Mouse (Mus musculus) adrenal gland, adult 8-10 months (tissue): ENCODE data around the gene Ppie. TPM values are rescaled to one million over a fixed set of nuclear protein-coding genes. Genes with fewer than 3 reads are reported as not detected.
"Not testable (repeated sequence)": the region's sequence is repeated elsewhere in the genome, so short reads cannot be mapped to it uniquely, and the experiment has no call there.

Experiments used
- DNase-seq: peaks from one replicate; pipeline ENCODE4 v3.0.0; 2022
- total RNA-seq, 4 experiments: library from RNA; stranded (reverse); gene quantifications; 2 replicates each; pipeline ENCODE4 v1.2.4; 2022

Ppie gene
- total RNA-seq, 4 experiments from 2014 or later = 55.8 to 65.6 (median 58.6) TPM

DNA sequence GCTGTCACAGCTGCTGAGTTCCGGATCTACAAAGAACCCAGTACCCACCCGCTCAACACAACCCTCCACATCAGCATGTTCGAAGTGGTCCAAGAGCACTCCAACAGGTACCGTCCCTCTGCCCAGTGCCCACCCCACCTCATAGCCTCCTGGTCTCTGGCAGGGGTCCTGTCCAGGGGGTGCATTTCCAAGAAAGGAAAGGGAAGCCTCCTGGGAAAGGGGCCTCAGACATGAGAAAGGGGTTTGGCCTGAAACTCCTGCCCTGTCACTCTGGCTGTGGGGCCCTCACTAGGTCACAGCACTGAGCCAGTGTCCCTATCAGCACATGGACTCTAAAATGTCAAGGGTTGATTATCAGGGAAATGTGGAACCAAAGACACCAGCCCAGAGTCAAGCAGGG lies 25.1 kb downstream of the Ppie start:
- not testable (repeated sequence) for DNase-seq

DNA sequence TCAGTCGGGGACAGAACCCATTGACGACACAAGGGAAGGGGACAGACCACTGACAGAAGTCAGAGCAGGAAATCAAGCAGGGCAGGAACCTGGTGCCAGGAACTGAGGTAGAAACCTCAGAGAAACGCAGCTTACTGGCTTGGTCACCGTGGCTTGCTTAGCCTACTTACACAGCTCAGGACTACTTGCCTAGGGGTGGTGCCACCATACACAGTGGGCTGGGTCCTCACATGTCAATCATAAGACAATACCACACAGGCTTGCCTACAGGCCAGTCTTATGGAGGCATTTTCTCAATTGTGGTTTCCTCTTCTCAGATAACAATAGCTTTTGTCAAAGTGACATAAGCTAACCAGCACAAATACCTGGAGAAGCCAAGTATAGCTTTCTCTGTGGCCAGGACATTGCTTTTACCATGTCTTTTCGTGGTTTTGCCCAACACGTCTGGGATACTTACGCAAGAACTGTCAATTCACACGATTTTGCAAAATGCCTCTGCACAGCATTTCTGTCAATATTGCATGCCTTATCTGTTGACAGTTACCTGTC lies 27.5 kb downstream of the Ppie start:
- DNase-seq = no peak

DNA sequence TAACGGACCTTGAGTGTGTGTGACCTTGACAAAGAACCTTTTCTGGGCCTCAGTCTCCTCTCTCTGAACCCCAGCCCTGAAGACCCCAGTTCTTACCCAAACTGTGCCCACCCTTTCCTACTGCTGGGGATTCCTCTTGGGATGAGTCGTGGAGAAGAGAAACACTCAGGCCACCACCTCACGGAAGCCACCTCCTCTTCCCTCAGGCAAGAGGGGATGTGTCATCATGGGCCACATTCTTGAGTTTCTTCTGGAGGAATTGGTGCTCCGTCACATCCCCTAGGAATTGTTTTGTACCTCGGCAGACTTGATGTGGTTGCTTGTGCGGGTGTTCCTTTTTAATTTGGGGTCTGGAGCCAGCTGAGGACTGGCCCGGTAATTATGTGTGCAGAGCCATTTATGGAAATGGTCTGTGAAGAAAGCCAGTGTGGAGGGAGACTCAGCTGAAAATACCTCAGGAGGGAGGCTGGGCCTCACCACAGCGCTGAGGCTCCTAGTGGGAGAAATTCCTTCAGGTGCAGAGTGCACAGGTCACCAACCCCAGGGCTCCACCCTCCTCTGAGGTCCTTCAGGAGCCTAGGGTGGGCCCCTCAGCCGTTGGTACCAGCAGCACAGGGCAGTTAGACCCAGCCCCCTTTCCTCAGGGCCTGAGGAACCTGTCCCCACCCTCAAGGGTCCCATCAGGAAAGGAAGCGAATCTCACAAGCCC lies 28.3 kb downstream of the Ppie start:
- not testable (repeated sequence) for DNase-seq

DNA sequence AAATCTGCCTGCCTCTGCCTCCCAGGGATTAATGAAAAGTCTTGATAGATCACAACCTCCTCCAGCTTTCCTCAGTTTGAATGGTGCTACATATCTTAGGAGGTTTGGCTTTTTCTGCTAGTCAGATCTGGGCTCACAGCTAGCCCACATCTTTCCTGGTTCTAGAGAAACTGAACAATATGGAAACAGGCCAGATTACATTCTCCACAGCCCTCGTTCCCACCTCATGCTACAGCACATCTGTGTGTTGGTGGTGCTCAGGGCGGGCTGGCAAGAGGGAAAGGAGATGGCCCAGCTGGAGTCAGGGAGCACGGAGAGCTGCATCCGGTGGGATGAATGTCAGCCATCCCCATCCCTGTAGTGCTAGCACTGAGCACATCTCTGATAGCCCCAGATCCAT lies 29.0 kb downstream of the Ppie start:
- DNase-seq = no peak

DNA sequence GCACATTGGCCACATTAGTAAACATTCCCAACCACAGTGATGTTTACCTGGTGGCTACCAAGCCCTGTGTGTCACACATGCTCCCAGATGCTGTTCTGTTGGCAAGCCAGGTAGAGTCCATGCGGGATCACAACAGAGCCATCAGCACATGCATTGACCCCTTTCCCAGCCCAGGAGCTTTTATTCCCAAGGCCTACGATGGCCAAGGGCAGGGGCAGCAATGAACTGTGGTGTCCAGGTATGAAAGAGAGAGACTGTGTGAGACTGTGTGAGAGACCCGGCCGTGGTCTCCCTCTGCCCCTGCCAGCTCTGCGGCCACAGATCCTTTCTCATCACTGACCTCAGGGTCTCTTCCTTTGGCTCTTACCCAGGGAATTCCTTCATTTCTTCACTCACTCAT lies 31.7 kb downstream of the Ppie start:
- no peak for DNase-seq

DNA sequence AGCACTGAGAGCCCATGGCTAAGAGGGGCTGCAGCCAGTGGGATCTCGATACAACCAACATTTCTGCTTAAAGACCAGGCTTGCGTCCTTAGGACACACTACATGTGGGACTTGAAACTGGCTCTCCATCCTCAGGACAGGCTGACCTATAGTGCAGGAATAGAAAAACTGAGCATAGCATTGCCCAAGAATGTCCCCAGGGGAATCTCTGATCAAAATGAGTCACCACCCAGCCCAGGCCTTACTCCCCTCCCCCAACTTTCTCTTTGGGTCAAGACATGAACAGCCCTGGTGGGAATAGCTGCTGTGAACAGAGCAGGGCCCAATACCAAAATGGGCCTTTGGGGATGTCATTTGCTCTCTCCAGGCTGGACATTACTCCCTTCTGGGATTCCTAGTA lies 32.9 kb downstream of the Ppie start:
- DNase-seq = no peak

DNA sequence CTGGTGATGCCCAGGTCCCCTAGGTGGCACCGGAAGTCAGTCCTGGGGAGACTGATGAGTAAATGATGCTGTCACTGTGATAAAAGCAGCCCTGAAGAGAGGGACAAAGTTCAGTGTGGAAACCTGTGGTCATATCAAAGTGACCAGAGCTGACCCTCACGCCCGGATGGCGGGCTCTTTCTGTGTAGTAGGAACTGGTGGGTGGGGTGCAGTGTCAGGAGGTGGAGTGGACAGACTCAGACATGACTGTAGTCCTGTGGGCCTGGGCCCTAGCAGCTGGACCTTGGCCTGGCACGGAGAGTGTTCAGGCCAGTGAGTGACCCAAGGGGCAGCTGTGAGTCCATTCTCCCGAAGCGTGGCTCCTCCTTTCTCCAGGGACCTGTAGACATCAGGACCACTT lies 33.8 kb downstream of the Ppie start:
- DNase-seq = not testable (repeated sequence)

DNA sequence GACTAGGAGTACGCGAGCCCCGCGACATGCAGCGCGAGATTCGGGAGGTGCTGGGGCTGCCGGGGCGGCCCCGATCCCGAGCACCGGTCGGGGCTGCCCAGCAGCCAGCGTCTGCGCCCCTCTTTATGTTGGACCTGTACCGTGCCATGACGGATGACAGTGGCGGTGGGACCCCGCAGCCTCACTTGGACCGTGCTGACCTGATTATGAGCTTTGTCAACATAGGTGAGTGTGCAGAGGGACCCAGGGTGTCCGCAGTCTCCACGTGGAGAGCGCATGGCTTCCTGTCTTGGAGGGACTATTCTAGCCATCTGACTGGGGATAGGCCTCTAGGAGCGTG lies 34.3 kb downstream of the Ppie start:
- no peak for DNase-seq

DNA sequence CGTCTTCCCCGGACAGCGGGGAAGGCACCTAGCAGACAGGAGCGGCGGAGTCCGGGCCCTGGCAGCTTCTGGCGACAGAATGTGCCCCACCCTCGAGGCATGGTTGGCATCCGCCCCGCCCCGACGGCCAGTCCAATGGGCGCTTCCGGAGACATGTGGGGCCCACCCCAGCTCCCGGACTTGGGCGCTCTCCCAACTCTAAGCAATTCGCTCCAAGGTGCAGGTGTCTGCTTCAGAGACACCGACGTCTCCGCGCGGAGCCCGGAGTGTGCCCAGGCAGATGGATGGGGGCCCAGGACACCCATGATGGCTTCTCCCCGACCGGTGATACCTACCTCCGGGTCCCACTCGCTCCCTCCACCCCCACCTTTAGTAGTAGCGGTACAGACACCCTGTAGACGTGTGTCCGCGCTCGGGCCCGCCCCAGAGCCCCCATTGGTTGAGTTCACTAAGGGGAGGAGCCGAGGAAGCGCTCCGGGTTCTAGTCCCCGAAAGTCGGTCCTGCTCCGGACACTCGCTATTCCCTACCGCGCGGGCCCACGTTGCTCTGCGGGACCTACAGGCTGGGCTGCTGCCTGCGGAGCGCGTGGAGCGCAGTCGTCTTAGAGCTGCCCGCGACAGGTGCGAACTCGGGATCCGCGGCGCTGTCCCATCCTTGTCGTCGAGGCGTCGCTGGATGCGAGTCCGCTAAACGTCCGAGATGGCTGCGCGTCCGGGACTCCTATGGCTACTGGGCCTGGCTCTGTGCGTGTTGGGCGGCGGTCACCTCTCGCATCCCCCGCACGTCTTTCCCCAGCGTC lies 34.9 kb downstream of the Ppie start, which contains the start of gene Bmp8b:
Gene Bmp8b (plus strand): TSS at position 515 of the 800 bp plus-strand sequence.
- DNase-seq = no peak

DNA sequence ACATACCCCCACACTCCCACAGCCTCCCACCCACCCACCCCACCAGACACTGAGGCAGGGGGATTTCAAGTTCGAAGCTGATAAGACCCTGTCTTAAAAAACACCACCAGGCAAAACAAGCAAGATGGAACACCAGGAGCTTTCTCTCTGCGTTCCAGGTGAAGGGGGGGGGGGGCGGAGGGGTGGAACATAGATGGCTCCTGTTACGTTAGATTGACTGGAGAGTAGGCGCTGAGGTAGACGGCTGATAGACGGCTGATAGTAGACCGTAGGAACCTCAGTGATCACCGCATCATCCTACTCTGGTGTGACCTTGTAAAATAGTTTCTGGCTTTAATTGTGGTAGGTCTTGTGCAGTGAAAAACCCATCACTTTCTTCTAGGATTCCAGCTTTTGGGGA lies 45.9 kb downstream of the Ppie start:
- no peak for DNase-seq

DNA sequence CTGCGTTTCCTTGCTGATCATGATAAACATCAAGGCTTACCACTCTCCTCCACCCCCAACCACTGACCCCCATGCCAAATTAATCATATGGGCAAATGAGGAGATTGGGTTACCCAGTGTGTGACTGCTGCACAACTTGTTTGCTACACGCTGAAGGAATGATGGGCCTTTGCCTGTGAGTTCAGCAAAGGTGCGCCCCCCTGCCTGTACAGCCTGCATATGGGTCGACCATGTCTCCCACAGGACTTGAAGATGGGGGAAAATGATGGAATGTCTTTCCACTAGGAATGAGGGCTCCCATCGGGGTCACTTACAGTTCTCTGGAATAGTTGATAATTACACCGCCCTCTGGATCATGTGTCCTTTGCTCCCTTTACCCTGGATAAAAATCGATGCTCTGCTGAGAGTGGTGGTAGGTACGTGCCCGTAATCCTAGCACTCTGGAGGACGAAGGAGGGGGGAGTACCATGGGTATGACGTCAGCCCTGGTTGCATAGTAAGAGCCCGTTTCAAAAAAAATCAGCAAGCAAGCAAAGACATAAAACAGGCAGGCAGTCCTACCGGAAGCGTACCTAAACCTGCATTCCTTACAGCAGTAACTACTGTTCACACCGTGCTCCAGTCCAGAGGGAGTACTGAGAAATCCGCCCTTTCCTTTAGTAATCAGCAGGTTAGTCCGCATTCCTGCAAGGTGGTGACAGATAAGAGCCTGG lies 46.5 kb downstream of the Ppie start:
- DNase-seq = no peak

DNA sequence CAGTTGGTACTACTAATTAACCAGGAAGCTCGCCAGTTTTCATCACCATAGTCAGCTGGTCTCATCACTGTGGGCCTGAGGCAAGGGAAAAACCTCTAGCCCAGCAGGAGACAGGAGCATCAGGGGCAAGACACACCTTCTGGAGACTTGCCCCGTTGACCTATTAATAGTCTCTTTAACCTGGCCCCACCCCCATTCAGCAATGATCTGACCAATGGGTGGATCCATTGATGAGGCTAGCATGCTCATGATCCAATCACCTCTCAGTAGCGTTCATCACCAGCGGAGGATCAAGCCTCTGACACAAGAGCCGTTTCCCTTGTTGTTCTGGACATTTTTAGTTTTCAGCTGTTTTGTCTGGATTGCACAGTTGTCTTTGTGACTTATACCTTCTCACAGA lies 47.1 kb downstream of the Ppie start:
- DNase-seq = no peak

DNA sequence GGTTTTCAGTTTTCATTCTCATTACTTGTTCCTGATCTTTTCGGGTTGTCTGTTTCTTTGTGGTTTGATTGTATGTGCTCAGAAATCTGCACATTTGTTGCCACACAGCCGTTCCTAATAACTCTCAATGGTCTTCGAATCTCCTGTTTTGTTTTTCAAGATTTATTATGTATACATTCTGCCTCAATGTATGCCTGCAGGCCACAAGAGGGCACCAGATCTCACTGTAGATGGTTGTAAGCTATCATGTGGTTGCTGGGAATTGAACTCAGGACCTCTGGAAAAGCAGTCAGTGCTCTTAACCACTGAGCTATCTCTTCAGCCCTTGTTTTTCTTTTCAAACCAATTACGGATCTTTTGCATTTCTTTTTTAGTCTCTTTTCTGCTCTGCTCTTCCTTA lies 53.4 kb downstream of the Ppie start:
- no peak for DNase-seq

DNA sequence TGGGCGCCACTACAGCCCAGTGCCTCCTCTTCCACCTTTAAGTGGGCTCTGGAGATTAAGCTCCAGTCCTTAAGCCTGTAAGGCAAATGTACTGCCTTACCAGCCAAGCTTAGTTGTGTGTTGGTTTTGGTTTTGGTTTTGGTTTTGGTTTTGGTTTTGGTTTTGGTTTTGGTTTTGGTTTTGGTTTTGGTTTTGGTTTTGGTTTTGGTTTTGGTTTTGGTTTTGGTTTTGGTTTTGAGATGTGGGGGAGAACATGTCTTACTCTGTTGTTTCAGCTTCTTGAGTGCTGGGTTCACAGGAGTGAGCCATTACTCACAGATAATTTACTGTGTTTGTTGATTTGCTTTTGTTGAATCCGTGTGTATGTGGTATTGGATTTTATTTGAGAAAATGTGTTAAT lies 54.5 kb downstream of the Ppie start:
- no peak for DNase-seq

DNA sequence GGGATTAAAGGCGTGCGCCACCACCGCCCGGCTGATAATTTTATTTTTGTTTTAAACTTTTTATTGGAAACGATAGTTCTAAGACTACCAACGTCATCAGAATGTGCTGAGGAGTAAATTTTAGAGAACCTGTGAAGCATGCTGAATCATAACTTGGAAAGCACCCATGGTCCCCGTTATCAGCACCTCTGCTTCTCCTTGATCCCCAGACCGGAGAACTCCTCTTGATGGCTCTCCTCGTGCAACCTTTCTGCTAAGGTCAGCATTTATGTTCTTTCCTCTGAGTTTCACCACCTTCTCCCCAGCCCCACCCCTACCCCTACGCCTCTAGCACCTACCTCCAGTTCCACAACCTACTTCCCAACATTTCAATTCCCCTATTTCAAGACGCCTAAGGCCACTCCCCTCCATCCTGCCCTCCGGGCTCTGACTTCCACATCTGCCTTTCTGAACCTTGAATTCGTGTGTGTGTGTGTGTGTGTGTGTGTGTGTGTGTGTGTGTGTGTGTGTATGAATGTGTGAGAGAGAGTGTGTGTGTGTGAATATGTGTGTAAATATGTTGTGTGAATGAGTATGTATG lies 56.3 kb downstream of the Ppie start:
- no peak for DNase-seq

DNA sequence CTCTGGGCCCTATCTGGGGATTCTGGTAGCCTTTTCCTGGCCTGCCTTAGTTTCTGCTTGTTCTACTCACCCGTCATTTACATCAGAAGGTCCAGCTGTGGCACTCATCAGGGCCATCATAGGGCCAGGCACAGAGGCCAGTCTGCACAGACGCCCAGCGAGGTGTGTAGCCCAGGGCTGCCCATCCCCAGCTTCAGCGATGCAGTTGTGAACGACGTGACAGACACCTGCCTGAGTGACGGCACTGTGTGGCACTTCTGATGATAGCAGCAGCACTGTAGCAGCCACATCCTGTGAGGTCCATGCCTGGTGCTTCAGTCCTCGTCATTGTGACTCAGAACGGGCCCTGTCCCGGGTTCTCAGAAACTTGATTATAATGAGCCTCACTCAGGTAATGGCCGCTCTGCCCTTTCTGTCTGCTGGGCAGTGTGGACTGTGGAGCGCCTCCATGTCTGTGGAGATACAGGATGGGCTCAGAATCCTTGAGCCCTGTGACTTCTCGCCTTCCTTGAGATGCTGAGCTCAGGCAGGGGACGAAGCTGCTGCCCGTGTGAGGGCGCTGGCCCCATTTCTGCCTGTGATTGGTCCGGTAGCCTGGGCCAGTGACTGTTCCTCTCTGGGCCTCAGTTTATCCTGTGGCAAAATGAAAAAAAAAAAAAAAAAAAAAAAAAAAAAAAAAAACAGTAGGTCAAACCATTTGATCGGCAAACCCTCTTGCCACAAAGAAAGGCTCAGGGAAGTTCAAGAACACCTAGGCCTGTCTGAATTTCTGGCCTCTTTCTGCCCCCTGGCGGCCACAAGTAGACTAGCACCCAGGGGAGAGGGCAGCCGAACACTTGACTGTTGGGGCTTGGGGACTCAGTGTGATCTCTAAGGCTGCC lies 57.2 kb downstream of the Ppie start:
- DNase-seq = no peak

DNA sequence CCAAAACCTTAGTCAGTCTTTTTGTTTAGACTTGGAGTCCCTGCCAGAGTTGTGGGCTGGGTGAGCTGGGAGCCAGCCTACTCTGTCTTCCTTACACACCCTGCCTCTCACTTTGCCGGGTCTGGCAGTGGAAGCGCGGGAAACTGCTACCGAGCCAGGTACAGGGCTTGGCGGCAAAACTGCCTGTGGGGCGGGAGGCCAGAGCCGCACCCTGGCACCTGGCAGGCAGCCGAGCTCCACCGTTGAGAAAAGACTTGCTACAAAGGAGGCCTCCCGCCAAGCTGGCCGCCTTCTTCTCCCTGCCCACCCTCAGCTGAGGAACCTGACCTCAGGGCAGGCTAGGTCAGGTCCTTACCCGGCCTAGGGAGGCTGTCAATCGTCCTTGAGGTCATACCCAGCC lies 59.0 kb downstream of the Ppie start:
- DNase-seq = no peak

DNA sequence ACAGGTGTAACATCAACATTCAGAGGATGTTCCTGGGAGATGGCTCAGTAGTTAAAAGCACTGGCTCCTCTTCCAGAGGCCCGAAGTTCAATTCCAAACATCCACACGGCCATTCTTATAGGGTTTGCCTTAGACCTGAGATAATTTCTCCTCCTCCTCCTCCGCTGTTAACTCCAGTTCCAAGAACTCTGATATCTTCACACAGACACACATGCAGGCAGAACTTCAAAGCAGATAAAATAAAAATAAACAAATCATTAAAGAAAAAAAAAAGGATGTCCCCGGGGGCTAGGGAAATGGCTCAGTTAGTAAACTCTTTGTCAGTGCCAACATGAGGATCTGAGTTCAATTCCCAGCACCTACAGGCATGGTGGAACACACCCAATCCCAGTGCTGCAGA lies 61.5 kb downstream of the Ppie start:
- no peak for DNase-seq
